Mouse (Mus musculus) kidney, embryonic 15.5 days (tissue): ENCODE measurements around the gene Ube2l6. TPM values are rescaled to one million over a fixed set of nuclear protein-coding genes. Genes with fewer than 3 reads are reported as not detected.

ENCODE experiments used
- ATAC-seq: fragments of 200-750 bp; cut with Nextera tagmentation; replicated peaks from 2 replicates; pipeline ENCODE4 v1.8.0; 2017; ENCODE audit warnings: moderate TSS enrichment; ENCODE audit not compliant: low FRiP score
- H3K27ac ChIP-seq: fragments of 300-500 bp; sonication (generic); 2 replicates; pipeline ENCODE4 v1.5.1; 2015; ENCODE audit warnings: mild to moderate bottlenecking, inconsistent platforms
- H3K27me3 ChIP-seq: fragments of 300-500 bp; sonication (generic); 2 replicates; pipeline ENCODE4 v1.6.1; 2015; ENCODE audit warnings: inconsistent platforms
- H3K36me3 ChIP-seq: fragments of 300-500 bp; sonication (generic); 2 replicates; pipeline ENCODE4 v1.6.1; 2015; ENCODE audit warnings: inconsistent platforms
- H3K4me1 ChIP-seq: fragments of 300-500 bp; sonication (generic); 2 replicates; pipeline ENCODE4 v1.6.1; 2015; ENCODE audit warnings: inconsistent platforms
- H3K4me2 ChIP-seq: fragments of 300-500 bp; sonication (generic); 2 replicates; pipeline ENCODE4 v1.6.1; 2015; ENCODE audit warnings: moderate library complexity, mild to moderate bottlenecking, inconsistent platforms
- H3K4me3 ChIP-seq: fragments of 300-500 bp; sonication (generic); replicated peaks from 2 replicates; pipeline ENCODE4 v1.5.1; 2015; ENCODE audit warnings: mild to moderate bottlenecking, inconsistent platforms
- H3K9ac ChIP-seq: fragments of 300-500 bp; sonication (generic); 2 replicates; pipeline ENCODE4 v1.6.1; 2015; ENCODE audit warnings: mild to moderate bottlenecking, inconsistent platforms
- H3K9me3 ChIP-seq: fragments of 300-500 bp; sonication (generic); replicated peaks from 2 replicates; pipeline ENCODE4 v1.6.1; 2016; ENCODE audit warnings: inconsistent platforms
- WGBS: fragments of 180-500 bp; shearing (Covaris S2); methylation state at CpG from one replicate; pipeline ENCODE4 v1.1.7; 2015; ENCODE audit warnings: mixed read lengths; 5-methylcytosine and 5-hydroxymethylcytosine counted together
- polyA plus RNA-seq: library from polyadenylated mRNA; unstranded; fragments of >200 nt; fragmentation: Nextera tagmentation; extraction: Ambion mirVana; gene quantifications from 2 replicates; pipeline ENCODE4 v1.2.1, GENCODE M21; 2015

The Ube2l6 gene
- polyA plus RNA-seq, 1 experiment from 2014 or later = 51.1 TPM

DNA sequence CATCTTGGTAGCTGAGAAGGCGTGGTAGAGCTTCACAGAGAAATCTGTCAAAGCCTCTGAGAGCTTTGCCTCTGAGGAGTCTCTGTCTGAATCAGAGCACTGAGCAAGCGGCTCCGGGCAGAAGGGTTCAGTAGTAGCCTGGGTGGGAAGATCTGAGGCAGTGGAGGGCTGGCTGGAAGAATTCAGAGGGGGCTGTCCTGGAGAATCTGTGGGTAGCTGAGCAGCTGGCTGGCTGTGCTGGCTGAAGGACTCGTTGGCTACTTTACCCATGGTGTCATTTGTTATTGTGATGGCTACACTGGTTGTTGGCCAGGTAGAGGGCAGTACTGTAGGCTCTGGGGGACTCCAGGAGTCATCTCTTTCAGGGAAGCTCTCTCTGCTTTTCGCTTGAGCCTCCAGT, 25.4 kb upstream of the Ube2l6 start:
- Histone ChIP-seq H3K9me3 (no peaks in the 10 kb centered on the region), H3K4me3 (no peak overlapping the region), H3K27me3 (no peaks in the 10 kb centered on the region), H3K36me3 (0 out of 2 replicates have a peak, but pooled peaks cover 2% of the 10 kb centered on the region), H3K4me2 (0 out of 2 replicates have a peak overlapping the region, but pooled peaks have one; percentile 4), H3K4me1 (peaks cover 22% of the 10 kb centered on the region), H3K9ac (no peak overlapping the region), H3K27ac (no peak overlapping the region)
- 81% methylated on average over 5 of the region's 5 CpGs for WGBS
- ATAC-seq = no peak

DNA sequence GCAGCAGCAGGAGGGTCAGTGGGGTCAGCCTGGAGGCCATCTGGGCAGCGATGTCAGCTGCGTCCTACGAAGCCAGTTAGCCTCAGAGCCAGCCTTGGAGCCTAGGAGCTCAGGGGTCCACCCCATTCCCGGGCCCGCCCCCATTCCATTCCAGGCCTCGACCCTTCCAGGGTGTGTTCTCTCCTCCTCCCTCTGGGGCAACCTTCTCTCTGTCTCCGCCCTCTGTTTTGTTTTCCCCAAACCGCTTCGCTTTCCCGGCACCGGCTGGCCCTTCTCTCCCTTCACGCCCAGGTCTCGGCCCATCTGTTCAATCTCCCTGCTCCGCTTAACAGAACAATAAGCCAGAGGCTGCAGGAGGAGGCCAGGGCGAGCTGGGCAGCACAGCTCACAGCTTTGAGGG, 23.9 kb upstream of the Ube2l6 start:
- H3K4me1 ChIP-seq = peaks cover 22% of the 10 kb centered on the region
- 3% methylated on average over 14 of the region's 15 CpGs for WGBS
- peak overlapping the region; percentile 88 for H3K27ac ChIP-seq
- H3K36me3 ChIP-seq = no peaks in the 10 kb centered on the region
- peak overlapping the region; percentile 32; the same call in 1 of the 2 replicates for H3K9ac ChIP-seq
- peak overlapping the region; percentile 63 for H3K4me2 ChIP-seq
- H3K27me3 ChIP-seq = no peaks in the 10 kb centered on the region
- H3K9me3 ChIP-seq = no peaks in the 10 kb centered on the region
- peak; percentile 96 for ATAC-seq
- peak overlapping the region; percentile 44 for H3K4me3 ChIP-seq

DNA sequence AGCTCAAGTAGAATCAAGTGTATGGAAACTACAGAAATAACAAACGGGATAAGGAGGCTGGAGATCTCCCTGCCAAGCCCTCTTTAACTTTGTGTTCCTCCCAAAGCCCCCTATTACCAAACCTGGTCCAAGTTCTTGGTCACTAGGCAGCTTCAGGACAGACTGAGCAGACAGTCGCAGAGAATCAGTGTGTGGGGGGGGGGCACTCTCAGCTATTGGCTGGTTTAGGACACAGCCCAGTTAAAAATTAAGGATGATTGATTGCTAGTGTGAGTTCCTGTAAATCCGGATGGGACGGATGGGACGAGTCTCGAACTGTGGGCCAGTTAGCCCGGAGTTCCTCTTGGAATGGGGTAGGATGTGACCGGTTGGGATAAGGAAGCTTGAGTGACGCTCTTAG, 23.4 kb upstream of the Ube2l6 start, which contains the start of gene Serping1:
Gene Serping1, minus strand, starts transcription at position 204 of the 400 bp plus-strand sequence.
- WGBS = 37% methylated on average over 9 of the region's 9 CpGs
- peaks cover 22% of the 10 kb centered on the region for H3K4me1 ChIP-seq
- H3K9ac ChIP-seq = peak within 1 kb of the TSS; percentile 32; the same call in 1 of the 2 replicates
- H3K36me3 ChIP-seq = no peaks in the 10 kb centered on the region
- peak; percentile 59 for ATAC-seq
- H3K9me3 ChIP-seq = no peaks in the 10 kb centered on the region
- no peaks in the 10 kb centered on the region for H3K27me3 ChIP-seq
- H3K4me3 ChIP-seq = peak within 1 kb of the TSS; percentile 44
- peak within 1 kb of the TSS; percentile 88 for H3K27ac ChIP-seq
- H3K4me2 ChIP-seq = peak within 1 kb of the TSS; percentile 63

DNA sequence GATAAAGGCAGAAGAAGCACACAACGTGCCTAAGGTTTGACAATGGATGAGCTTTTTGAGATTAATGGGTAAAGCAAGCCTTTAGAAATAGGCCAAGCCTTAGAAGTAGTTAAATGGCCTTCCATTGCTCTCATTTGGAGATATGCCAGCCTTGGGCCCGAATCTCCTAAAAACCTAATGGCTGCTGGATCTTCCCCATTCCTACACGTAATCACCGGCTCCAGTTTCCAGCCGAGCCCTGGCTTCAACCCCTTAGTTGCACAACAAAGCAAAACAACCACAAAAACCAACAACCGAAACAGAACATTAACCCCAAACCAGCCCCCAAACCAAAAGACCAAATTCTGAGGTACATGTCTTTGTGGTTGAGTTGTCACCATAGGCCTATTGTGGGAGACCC, 23.0 kb upstream of the Ube2l6 start:
- H3K4me2 ChIP-seq = peak overlapping the region; percentile 63
- peaks cover 22% of the 10 kb centered on the region for H3K4me1 ChIP-seq
- 70% methylated on average over 6 of the region's 6 CpGs for WGBS
- H3K27ac ChIP-seq = peak overlapping the region; percentile 88
- ATAC-seq = no peak
- H3K9ac ChIP-seq = no peak overlapping the region
- no peaks in the 10 kb centered on the region for H3K27me3 ChIP-seq
- H3K9me3 ChIP-seq = no peaks in the 10 kb centered on the region
- no peaks in the 10 kb centered on the region for H3K36me3 ChIP-seq
- no peak overlapping the region for H3K4me3 ChIP-seq

DNA sequence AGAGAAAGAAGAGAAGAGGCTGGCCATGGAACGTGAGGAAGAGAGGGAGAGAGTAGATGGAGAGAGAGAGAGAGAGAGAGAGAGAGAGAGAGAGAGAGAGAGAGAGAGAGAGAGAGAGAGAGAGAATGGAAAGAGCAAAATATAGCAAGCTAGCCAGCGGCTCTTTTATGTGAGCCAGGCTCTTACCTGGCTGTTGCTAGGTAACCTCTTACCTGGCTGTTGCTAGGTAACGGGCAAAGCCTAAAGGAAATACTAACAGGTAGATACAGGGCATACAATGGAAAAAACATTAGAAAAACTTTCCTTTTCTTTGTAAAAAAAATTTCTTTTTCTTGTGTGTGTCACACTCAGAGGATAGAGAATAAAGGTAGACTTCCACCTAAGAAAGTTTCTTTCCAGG, 20.9 kb upstream of the Ube2l6 start:
- Histone ChIP-seq H3K27me3 (no peaks in the 10 kb centered on the region), H3K4me1 (peaks cover 22% of the 10 kb centered on the region), H3K36me3 (no peaks in the 10 kb centered on the region), H3K4me2 (no peak overlapping the region), H3K9ac (no peak overlapping the region), H3K27ac (no peak overlapping the region), H3K4me3 (no peak overlapping the region), H3K9me3 (no peaks in the 10 kb centered on the region)
- ATAC-seq = no peak
- WGBS = 67% methylated on average over 3 of the region's 3 CpGs

DNA sequence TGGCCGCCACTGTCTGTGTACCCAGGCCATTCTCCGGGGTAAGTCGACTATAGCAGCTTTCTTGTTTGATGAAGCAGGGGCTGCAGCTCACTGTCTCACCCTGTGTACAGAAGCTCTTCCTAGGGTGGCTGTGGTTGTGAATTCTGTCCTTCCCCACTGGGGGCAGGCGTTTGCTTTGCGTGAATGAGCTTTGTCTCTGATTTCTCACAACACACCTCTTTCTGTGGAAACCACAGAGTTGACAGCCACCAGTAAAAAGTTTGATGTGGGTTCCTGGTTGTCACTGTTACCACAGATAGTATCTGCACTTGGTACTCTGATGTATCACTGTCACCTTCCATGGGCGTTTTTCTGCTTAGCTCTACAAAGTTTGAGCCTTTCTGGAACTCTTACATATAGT, 19.4 kb upstream of the Ube2l6 start:
- no peak overlapping the region for H3K27ac ChIP-seq
- H3K9ac ChIP-seq = no peak overlapping the region
- ATAC-seq = no peak
- no peak overlapping the region for H3K4me3 ChIP-seq
- H3K36me3 ChIP-seq = no peaks in the 10 kb centered on the region
- 64% methylated on average over 6 of the region's 6 CpGs for WGBS
- no peak overlapping the region for H3K4me2 ChIP-seq
- H3K4me1 ChIP-seq = peaks cover 14% of the 10 kb centered on the region
- no peaks in the 10 kb centered on the region for H3K27me3 ChIP-seq
- no peaks in the 10 kb centered on the region for H3K9me3 ChIP-seq

DNA sequence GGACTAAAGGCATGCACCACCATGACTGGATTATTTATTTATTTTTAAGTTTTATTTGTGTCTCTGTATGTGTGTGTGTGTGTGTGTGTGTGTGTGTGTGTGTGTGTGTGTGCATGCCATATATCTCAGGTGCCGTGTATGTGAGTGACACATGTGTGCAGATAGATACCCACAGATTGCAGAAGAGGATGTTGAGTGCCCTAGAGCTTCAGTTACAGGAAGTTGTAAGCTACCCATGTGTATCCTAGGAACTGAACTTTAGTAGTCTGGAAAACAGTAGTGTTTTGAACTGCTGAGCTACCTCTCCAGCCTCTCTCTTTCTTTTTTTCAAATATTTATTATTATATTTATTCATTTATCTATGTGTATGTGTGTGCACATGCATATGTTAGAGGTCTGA, 15.3 kb upstream of the Ube2l6 start:
- Histone ChIP-seq H3K36me3 (no peaks in the 10 kb centered on the region), H3K4me2 (no peak overlapping the region), H3K9ac (no peak overlapping the region), H3K4me3 (no peak overlapping the region), H3K9me3 (no peaks in the 10 kb centered on the region), H3K27ac (no peak overlapping the region), H3K27me3 (no peaks in the 10 kb centered on the region), H3K4me1 (0 out of 2 replicates have a peak, but pooled peaks cover 2% of the 10 kb centered on the region)
- WGBS = 82% methylated on average over 1 of the region's 1 CpGs
- ATAC-seq = no peak

DNA sequence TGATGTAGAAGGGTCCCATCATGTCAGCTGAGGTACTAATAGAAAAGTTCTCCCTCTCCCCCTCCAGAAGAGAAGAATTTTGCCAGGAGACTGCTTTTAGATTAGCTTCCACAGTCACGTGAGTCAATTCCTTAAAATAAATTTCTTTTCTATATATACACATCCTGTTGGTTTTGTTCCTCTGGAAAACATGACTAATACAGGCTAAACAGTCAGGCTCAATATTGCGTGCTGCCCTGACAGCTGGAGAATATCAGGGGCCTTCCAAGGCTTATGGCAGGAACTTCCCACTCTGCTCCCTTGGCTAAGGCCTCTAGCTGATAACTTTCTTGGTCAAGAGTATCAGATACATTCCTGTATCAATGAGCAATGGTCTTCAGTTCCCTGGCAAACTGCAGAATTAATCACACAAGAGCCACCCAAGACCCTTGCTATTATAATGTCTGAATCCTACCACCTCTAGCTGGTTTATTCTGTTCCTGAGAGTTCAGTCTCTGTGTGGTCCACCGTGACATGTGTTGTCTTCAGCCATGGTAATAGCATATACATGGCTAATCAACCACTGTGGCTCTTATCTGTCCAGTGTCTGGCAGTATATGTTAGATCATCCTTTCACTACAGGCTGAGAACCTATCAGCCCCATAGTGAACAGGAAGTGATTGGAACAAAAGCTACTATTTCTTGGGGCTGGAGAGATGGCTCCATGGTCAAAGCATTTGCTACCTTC, 14.6 kb upstream of the Ube2l6 start:
- no peaks in the 10 kb centered on the region for H3K9me3 ChIP-seq
- ATAC-seq = peak; percentile 56; the same call in 1 of the 2 replicates
- 55% methylated on average over 3 of the region's 3 CpGs for WGBS

DNA sequence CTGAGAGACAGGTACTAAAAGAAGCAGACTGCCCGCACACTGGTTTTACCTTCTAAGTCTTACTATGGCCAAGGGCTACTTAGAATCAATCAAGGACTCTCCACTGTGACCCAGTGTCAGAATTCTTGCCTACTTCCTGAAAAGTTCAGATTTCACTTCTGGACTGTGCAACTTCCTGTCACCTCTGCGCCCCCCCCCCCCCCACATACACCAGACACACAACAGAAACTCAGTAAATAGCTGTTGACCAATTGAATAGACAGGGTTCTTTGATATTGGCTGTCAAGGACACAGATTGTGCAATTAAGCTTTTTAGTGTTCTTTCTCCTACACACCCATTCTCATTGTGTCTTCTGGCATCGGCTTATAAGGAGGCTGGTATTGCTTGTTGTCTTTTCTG, 10.3 kb upstream of the Ube2l6 start:
- Histone ChIP-seq H3K9me3 (no peaks in the 10 kb centered on the region), H3K4me2 (no peak overlapping the region), H3K4me3 (no peak overlapping the region), H3K36me3 (no peaks in the 10 kb centered on the region), H3K27me3 (no peaks in the 10 kb centered on the region), H3K27ac (no peak overlapping the region), H3K9ac (no peak overlapping the region), H3K4me1 (0 out of 2 replicates have a peak, but pooled peaks cover 2% of the 10 kb centered on the region)
- 69% methylated on average over 3 of the region's 3 CpGs for WGBS
- ATAC-seq = no peak

More for the DNA sequence above, 14.6 kb upstream of the Ube2l6 start:
- H3K27ac ChIP-seq = peak overlapping the region; percentile 41; the same call in 1 of the 2 replicates
- no peaks in the 10 kb centered on the region for H3K36me3 ChIP-seq
- H3K4me3 ChIP-seq = no peak overlapping the region
- no peak overlapping the region for H3K9ac ChIP-seq
- no peaks in the 10 kb centered on the region for H3K27me3 ChIP-seq
- 0 out of 2 replicates have a peak, but pooled peaks cover 2% of the 10 kb centered on the region for H3K4me1 ChIP-seq
- H3K4me2 ChIP-seq = no peak overlapping the region

DNA sequence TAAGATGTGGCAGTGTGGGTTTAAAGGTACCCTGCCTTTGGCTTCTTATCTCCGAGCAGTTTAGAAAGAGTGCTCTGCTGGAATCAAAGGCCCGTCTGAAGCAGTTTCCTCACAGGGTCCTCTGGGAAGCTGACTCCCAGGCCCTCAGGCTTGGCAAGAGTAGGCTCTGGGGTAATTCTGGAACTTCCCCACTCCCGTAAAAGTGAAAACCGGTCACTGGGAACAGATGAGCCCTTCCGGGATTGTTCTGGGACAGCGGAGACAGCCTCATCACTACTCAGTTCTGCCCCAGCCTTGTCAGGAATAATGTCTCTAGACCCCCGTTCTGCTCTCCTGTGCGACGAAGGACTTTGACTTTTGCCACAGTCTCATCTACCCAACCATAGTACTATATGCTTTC, 8.2 kb upstream of the Ube2l6 start:
- Histone ChIP-seq H3K36me3 (no peaks in the 10 kb centered on the region), H3K9ac (no peak overlapping the region), H3K4me2 (no peak overlapping the region), H3K4me1 (no peaks in the 10 kb centered on the region), H3K9me3 (no peaks in the 10 kb centered on the region), H3K27me3 (no peaks in the 10 kb centered on the region), H3K4me3 (no peak overlapping the region), H3K27ac (no peak overlapping the region)
- 46% methylated on average over 9 of the region's 9 CpGs for WGBS
- no peak for ATAC-seq

DNA sequence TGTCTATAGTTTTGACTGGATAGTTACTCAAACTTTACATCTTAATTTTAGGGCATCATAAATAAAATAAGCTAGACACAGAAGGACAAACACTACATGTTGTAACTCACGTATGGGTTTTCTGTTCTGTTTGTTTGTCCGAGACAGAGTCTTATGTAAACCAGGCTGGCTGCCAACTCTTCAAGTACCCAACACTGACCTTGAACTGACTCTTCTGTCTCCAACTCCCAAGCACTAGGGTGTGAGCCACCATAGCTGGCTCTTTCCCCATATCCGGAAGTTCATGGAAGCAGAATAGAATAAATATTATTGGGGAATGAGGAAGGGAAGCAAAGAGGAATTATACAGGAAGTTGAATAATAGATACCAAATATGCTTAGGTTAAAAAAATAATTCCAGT, 6.1 kb upstream of the Ube2l6 start:
- no peak overlapping the region for H3K4me2 ChIP-seq
- no peak overlapping the region for H3K27ac ChIP-seq
- H3K27me3 ChIP-seq = no peaks in the 10 kb centered on the region
- no peak overlapping the region for H3K9ac ChIP-seq
- H3K9me3 ChIP-seq = no peaks in the 10 kb centered on the region
- no peak for ATAC-seq
- H3K36me3 ChIP-seq = no peaks in the 10 kb centered on the region
- WGBS = 61% methylated on average over 3 of the region's 3 CpGs
- no peaks in the 10 kb centered on the region for H3K4me1 ChIP-seq
- H3K4me3 ChIP-seq = no peak overlapping the region

DNA sequence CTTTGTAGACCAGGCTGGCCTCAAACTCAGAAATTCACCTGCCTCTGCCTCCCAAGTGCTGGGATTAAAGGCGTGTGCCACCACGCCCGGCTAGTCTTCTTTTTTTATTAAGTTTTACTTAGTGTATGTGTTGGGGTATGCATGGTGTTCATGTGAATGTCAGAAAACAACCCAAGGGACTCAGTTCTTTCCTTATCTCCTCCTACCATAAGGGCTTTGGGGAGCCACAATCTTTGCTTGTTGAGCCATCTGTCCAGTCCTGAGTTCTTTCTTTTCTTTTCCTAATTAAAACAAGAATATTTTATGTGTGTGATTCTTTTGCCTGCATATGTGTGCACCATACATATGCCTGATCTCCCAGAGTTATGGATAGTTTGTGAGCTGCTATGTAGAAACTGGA, 5.5 kb upstream of the Ube2l6 start:
- Histone ChIP-seq H3K27me3 (no peaks in the 10 kb centered on the region), H3K4me2 (no peak overlapping the region), H3K4me3 (no peak overlapping the region), H3K4me1 (peaks cover 4% of the 10 kb centered on the region; the same call in 1 of the 2 replicates), H3K9me3 (no peaks in the 10 kb centered on the region), H3K27ac (no peak overlapping the region), H3K36me3 (no peaks in the 10 kb centered on the region), H3K9ac (no peak overlapping the region)
- WGBS = 90% methylated on average over 3 of the region's 3 CpGs
- ATAC-seq = no peak
